Mouse (Mus musculus) layer of hippocampus, adult 9-10 months (tissue): Measurements from ENCODE around the gene Tns1.
A peak's percentile ranks its signal among the peaks of the same experiment; 100 is the strongest.
"Not testable (repeated sequence)": the region's sequence is repeated elsewhere in the genome, so short reads cannot be mapped to it uniquely, and the experiment has no call there.

ENCODE experiments used
- DNase-seq: peaks from one replicate; pipeline ENCODE4 v3.0.0; 2022; ENCODE audit warnings: low spot score

The Tns1 gene

GRCm38 (mm10) chr1:73909191-73909983, 214.9 kb downstream of the Tns1 start:
- no peak for DNase-seq

- no peak for DNase-seq
Measured at GRCm38 (mm10) chr1:73908081-73908960, 215.9 kb downstream of the Tns1 start.

- DNase-seq = no peak
Measured at GRCm38 (mm10) chr1:73907166-73907565, 217.1 kb downstream of the Tns1 start.

- no peak for DNase-seq
Measured at GRCm38 (mm10) chr1:73906376-73906775, 217.9 kb downstream of the Tns1 start.

GRCm38 (mm10) chr1:73905811-73906190, 218.4 kb downstream of the Tns1 start:
- DNase-seq = no peak

- DNase-seq = no peak
Measured at GRCm38 (mm10) chr1:73905111-73905810, 219.0 kb downstream of the Tns1 start.

- DNase-seq = no peak
Measured at GRCm38 (mm10) chr1:73904641-73905040, 219.6 kb downstream of the Tns1 start.

- DNase-seq = no peak
Measured at GRCm38 (mm10) chr1:73903035-73903434, 221.2 kb downstream of the Tns1 start.

- DNase-seq = peak; percentile 53
Measured at GRCm38 (mm10) chr1:73902171-73902991, 221.9 kb downstream of the Tns1 start.

GRCm38 (mm10) chr1:73901496-73901899, 222.8 kb downstream of the Tns1 start:
- peak; percentile 77 for DNase-seq

GRCm38 (mm10) chr1:73895451-73895850, 228.8 kb downstream of the Tns1 start:
- DNase-seq = not testable (repeated sequence)

- DNase-seq = no peak
Measured at GRCm38 (mm10) chr1:73880731-73881130, 243.5 kb downstream of the Tns1 start.

- no peak for DNase-seq
Measured at GRCm38 (mm10) chr1:73875676-73876218, 248.5 kb downstream of the Tns1 start.

GRCm38 (mm10) chr1:73864314-73864713, 259.9 kb downstream of the Tns1 start:
- no peak for DNase-seq

- no peak for DNase-seq
Measured at GRCm38 (mm10) chr1:73863074-73863431, 261.2 kb downstream of the Tns1 start.

GRCm38 (mm10) chr1:73862323-73863073, 261.8 kb downstream of the Tns1 start:
- DNase-seq = no peak

- no peak for DNase-seq
Measured at GRCm38 (mm10) chr1:73860421-73860820, 263.8 kb downstream of the Tns1 start.
